Mouse (Mus musculus) splenic B cell, adult 2 months (primary cell): ENCODE measurements at regions not wholly inside any gene's neighbourhood (a gene's known extent, or its start where the extent isn't known, plus 50 kb on each side); places are given as distances from the start of the nearest gene placed in this dataset.

Source experiments
- DNase-seq: peaks from one replicate; pipeline ENCODE4 v3.0.0-alpha.2; 2011; ENCODE audit warnings: low read depth, low spot score
- H3K27me3 ChIP-seq: 2 replicates; pipeline ENCODE4 v1.6.1; 2012; ENCODE audit warnings: mild to moderate bottlenecking, low read length, moderate library complexity, mixed read lengths; ENCODE audit not compliant: control insufficient read depth, poor library complexity, insufficient read depth, severe bottlenecking
- H3K36me3 ChIP-seq: 2 replicates; pipeline ENCODE4 v1.6.1; 2012; ENCODE audit warnings: mild to moderate bottlenecking, low read length, moderate library complexity, mixed read lengths; ENCODE audit not compliant: control insufficient read depth, poor library complexity, insufficient read depth, severe bottlenecking

- no peak for DNase-seq
- no peaks in the 10 kb centered on the region for H3K27me3 ChIP-seq
- no peaks in the 10 kb centered on the region for H3K36me3 ChIP-seq
These were observed 69.2 kb downstream of the Nhlrc3 start for GRCm38 (mm10) chr3:53393945-53394344.

- no peak for DNase-seq
- no peaks in the 10 kb centered on the region for H3K36me3 ChIP-seq
- H3K27me3 ChIP-seq: no peaks in the 10 kb centered on the region
These were observed 81.2 kb downstream of the Nhlrc3 start for GRCm38 (mm10) chr3:53381704-53382581.

- no peaks in the 10 kb centered on the region for H3K36me3 ChIP-seq
- no peaks in the 10 kb centered on the region; the same call in 1 of the 2 replicates for H3K27me3 ChIP-seq
- DNase-seq: no peak
These were observed 83.5 kb downstream of the Nhlrc3 start for GRCm38 (mm10) chr3:53379519-53380181.

- Histone ChIP-seq H3K36me3 (no peaks in the 10 kb centered on the region), H3K27me3 (no peaks in the 10 kb centered on the region; the same call in 1 of the 2 replicates)
- DNase-seq: no peak
These were observed 86.2 kb downstream of the Nhlrc3 start for GRCm38 (mm10) chr3:53376864-53377447.

GRCm38 (mm10) chr3:53372887-53373286 is 90.2 kb downstream of the Nhlrc3 start:
- Histone ChIP-seq H3K27me3 (no peaks in the 10 kb centered on the region; the same call in 1 of the 2 replicates), H3K36me3 (no peaks in the 10 kb centered on the region)
- no peak for DNase-seq

- DNase-seq: peak; percentile 2
- Histone ChIP-seq H3K36me3 (no peaks in the 10 kb centered on the region), H3K27me3 (no peaks in the 10 kb centered on the region; the same call in 1 of the 2 replicates)
These were observed 91.2 kb downstream of the Nhlrc3 start for GRCm38 (mm10) chr3:53371910-53372309.

GRCm38 (mm10) chr3:53361202-53361601 is 101.9 kb downstream of the Nhlrc3 start:
- no peak for DNase-seq
- no peaks in the 10 kb centered on the region for H3K36me3 ChIP-seq
- no peaks in the 10 kb centered on the region for H3K27me3 ChIP-seq

- DNase-seq: no peak
- Histone ChIP-seq H3K27me3 (no peaks in the 10 kb centered on the region), H3K36me3 (no peaks in the 10 kb centered on the region)
These were observed 109.4 kb downstream of the Nhlrc3 start for GRCm38 (mm10) chr3:53353693-53354092.

GRCm38 (mm10) chr3:53353282-53353681 is 109.8 kb downstream of the Nhlrc3 start:
- no peaks in the 10 kb centered on the region for H3K36me3 ChIP-seq
- no peaks in the 10 kb centered on the region for H3K27me3 ChIP-seq
- no peak for DNase-seq

- no peak for DNase-seq
- H3K27me3 ChIP-seq: no peaks in the 10 kb centered on the region
These were observed 119.5 kb downstream of the Nhlrc3 start for GRCm38 (mm10) chr3:53343638-53344037.

GRCm38 (mm10) chr3:53341304-53342206 is 121.6 kb downstream of the Nhlrc3 start:
- Histone ChIP-seq H3K27me3 (no peaks in the 10 kb centered on the region), H3K36me3 (no peaks in the 10 kb centered on the region)
- no peak for DNase-seq

More at GRCm38 (mm10) chr3:53343638-53344037, 119.5 kb downstream of the Nhlrc3 start:
- no peaks in the 10 kb centered on the region for H3K36me3 ChIP-seq

- Histone ChIP-seq H3K27me3 (no peaks in the 10 kb centered on the region), H3K36me3 (no peaks in the 10 kb centered on the region)
- DNase-seq: no peak
These were observed 124.6 kb downstream of the Nhlrc3 start for GRCm38 (mm10) chr3:53338571-53338970.

GRCm38 (mm10) chr3:53334051-53334450 is 129.1 kb downstream of the Nhlrc3 start:
- no peaks in the 10 kb centered on the region for H3K27me3 ChIP-seq
- DNase-seq: no peak

GRCm38 (mm10) chr3:53329528-53329927 is 133.6 kb downstream of the Nhlrc3 start:
- DNase-seq: peak; percentile 51
- no peaks in the 10 kb centered on the region for H3K27me3 ChIP-seq
- H3K36me3 ChIP-seq: no peaks in the 10 kb centered on the region

More at GRCm38 (mm10) chr3:53334051-53334450, 129.1 kb downstream of the Nhlrc3 start:
- no peaks in the 10 kb centered on the region for H3K36me3 ChIP-seq
